Mouse (Mus musculus) heart, adult 9 months (tissue): ENCODE data around the gene Klra3.
"Not testable (repeated sequence)": the region's sequence is repeated elsewhere in the genome, so short reads cannot be mapped to it uniquely, and the experiment has no call there.

ENCODE experiments used
- DNase-seq, 2 experiments: peaks; one replicate each; pipeline ENCODE4 v3.0.0; 2022; ENCODE audit warnings: low spot score in 2 of 2

Gene Klra3

GRCm38 (mm10) chr6:130337411-130337810, at the start of gene Klra3:
Klra3 (minus strand) TSS chr6:130337574.
- DNase-seq = no peak

DNA sequence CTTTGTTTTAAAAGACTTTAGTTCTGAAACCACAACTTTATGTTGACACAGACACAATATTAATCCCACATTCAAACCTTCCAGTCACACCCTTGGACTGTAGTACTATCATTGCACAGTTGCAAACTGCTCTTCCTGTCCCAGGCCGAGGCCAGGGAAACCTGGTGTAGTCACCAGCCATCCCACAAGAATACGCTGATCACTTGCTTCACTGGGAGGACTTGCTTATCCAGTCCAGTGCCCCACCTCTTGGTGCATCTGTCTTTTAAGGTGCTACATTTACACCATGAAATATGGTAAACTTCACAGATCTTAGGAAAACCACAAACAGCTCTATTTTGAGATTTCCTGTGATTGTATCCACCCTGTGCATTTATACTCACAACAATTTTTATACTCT, 49.4 kb upstream of the Klra3 start, which contains the start of gene Klra1:
Klra1 (minus strand) TSS at position 125 of the 400 bp plus-strand sequence.
- DNase-seq = no peak

- DNase-seq = no peak
Observed at GRCm38 (mm10) chr6:130385803-130386202, 48.4 kb upstream of the Klra3 start.

GRCm38 (mm10) chr6:130382375-130382774, 45.0 kb upstream of the Klra3 start:
- no peak for DNase-seq

GRCm38 (mm10) chr6:130345381-130345780, 8.0 kb upstream of the Klra3 start:
- not testable (repeated sequence) for DNase-seq

DNA sequence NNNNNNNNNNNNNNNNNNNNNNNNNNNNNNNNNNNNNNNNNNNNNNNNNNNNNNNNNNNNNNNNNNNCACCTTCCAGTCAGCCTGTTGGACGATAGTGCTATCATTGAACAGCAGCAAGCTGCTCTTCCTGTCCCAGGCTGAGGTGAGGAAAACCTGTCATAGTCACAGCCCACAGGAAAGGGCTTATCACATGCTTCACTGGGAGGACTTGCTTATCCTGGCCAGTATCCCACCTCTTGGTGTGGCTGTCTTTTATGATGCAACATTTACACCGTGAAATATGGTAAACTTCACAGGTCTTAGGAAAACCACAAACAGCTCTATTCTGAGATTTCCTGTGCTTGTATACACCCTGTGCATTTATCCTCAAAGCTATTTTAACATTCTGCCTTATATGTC, 4.6 kb upstream of the Klra3 start:
- DNase-seq = not testable (repeated sequence)

DNA sequence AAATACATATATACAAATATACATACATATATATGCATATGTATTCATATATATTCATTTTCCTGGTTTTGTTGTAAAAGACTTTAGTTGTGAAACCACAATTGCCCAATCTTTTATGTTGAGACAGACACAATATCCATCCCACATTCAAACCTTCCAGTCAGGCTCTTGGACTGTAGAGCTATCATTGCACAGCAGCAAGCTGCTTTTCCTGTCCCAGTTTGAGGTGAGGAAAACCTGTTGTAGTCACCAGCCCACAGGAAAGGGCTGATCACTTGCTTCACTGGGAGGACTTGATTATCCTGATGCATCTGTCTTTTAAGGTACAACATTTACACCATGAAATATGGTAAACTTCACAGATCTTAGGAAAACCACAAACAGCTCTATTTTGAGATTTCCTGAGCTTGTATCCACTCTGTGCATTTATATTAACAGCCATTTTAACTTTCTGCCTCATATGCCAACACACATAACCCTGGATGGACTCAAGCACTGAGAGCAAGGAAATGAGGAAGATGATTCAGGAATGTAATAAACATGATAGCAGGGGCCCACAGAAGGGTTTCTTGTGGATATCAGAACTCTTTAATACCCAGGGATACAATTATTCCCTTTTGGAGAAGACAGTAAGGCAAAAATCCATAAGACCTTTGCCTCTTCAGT, 49.3 kb downstream of the Klra3 start:
- no peak for DNase-seq

DNA sequence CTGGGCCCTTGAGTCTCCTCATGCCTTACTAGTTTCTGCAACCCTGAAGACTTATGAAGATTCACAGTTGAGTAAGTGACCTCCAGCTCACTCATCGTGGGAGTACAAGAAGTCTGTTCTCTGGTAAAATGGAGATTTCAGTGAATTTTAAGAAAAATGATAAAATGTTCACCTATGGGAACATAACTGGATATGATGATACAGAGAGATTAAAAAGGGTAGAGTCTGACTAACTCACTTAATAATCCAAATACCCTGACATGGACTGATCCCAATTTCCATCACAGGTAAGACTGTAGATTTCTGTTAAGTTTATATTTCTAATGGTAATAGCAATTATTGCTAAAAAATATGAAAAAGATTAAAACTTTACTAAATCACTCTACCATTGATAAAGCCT, 55.5 kb downstream of the Klra3 start, which contains the start of gene Klra10:
Klra10 (minus strand) TSS at position 101 of the 400 bp plus-strand sequence.
- not testable (repeated sequence) for DNase-seq
